Mouse (Mus musculus) cortical plate, adult 2 months (tissue): ENCODE measurements around the gene Gm43738.

Experiments
- CTCF ChIP-seq: fragments of 200-500 bp; IDR thresholded peaks from 2 replicates; pipeline ENCODE4 v1.5.1; 2011; ENCODE audit warnings: mild to moderate bottlenecking, control low read depth, low read length; ENCODE audit not compliant: insufficient read depth; ENCODE audit errors: extremely low read depth
- POLR2A ChIP-seq: fragments of 200-500 bp; IDR thresholded peaks from 2 replicates; pipeline ENCODE4 v1.6.1; 2011; ENCODE audit warnings: mild to moderate bottlenecking, low read length, control low read depth; ENCODE audit not compliant: insufficient read depth; ENCODE audit errors: extremely low read depth

DNA sequence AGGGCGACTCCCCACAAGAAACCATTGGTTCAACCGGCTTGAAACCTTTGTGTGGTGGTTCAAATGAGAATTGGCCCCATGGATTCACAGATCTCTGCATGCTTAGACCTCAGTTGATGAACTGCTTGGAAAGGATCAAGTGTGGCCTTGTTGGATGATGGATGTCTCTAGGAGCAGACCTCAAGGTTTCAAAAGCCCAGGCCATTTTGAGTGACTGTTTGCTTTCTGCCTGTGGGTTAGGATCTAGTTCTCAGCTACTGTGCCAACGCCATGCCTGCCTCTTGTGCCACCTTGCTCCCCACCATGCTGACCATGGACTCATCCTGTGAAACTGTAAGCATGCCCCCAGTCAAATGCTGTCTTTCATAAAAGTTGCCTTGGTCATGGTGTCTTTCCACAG lies 25.1 kb upstream of the Gm43738 start:
- no peak for TF ChIP-seq POLR2A
- TF ChIP-seq CTCF: no peak
